Mouse (Mus musculus) retina, postnatal 1 day (tissue): ENCODE results near the gene Ano8.
"Not testable (repeated sequence)": the region's sequence is repeated elsewhere in the genome, so short reads cannot be mapped to it uniquely, and the experiment has no call there.

Experiments used
- DNase-seq: peaks from one replicate; pipeline ENCODE4 v3.0.0-alpha.2; 2012

Ano8 gene

DNA sequence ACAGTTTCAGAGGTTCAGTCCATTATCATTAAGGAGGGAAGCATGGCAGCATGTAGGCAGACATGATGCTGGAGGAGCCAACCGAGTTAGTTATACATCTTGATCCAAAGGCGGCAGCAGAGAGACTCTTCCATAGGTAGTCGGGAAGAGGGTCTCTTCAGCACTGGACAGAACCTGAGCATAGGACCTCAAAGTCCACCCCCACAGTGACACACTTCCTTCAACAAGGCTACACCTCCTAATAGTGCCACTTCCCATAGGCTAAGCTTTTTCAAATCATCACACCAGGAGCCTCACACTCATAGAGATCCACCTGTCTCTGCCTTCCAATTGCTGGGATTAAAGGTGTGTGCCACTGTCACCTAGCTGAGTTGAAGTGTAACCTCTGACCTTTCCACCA is 48.7 kb downstream of the Ano8 start:
- no peak for DNase-seq

DNA sequence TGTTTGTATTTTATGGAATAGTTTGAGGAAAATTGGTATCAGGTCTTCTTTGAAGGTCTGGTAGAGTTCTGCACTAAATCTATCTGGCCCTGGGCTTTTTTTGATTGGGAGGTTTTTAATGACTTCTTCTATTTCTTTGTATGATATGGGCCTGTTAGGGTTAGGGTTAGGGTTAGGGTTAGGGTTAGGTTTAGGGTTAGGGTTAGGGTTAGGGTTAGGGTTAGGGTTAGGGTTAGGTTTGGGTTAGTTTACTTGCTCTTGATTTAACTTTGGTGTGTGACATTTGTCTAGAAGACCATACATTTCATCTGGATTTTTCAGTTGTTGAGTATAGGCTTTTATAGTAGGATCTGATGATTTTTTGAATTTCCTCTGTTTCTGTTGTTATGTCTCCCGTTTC is 52.8 kb downstream of the Ano8 start:
- DNase-seq = not testable (repeated sequence)
